Mouse (Mus musculus): ENCODE data around the gene Ppih. TPM values are rescaled to one million over a fixed set of nuclear protein-coding genes. Genes with fewer than 3 reads are reported as not detected.
A peak's percentile ranks its signal among the peaks of the same experiment; 100 is the strongest.

The Ppih gene
- polyA plus RNA-seq, 1 experiment from 2014 or later = 88.6 TPM

DNA sequence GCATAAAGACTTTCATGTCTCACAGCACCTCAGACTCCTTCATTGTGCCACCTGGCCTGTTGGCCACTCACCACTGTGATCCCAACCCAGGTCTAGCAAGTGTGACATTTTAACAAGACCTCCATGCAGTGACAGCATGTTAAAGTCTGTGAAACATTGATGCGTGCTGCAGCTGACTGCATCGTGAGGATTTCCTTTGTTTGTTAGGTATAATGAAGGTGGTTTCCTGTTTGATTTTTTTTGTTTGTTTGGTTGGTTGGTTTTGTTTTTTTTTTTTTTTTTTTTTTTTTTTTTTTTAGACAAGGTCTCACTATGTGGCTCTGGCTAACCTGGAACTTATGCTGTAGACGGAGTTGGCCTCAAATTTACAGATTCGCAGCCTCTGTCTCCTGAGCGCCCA is 57.9 kb downstream of the Ppih start:
- WGBS = 83% methylated on average over 5 of the region's 5 CpGs
- no peak for ATAC-seq (ENCODE audit: low FRiP score, low TSS enrichment)
- H3K36me3 ChIP-seq (ENCODE audit: insufficient read depth, low read length) = no peaks in the 10 kb centered on the region
- no peaks in the 10 kb centered on the region for H3K9me3 ChIP-seq (ENCODE audit: low read length)
- peaks cover 13% of the 10 kb centered on the region; the same call in 1 of the 2 replicates for H3K4me1 ChIP-seq (ENCODE audit: insufficient read depth, low read length)
- no peaks in the 10 kb centered on the region for H3K27me3 ChIP-seq (ENCODE audit: insufficient read depth, low read length)
- no peak overlapping the region for H3K9ac ChIP-seq (replicated peaks; ENCODE audit: low read length)
- no peak overlapping the region for H3K4me2 ChIP-seq (replicated peaks; ENCODE audit: low read depth, low read length)
- H3K4me3 ChIP-seq (ENCODE audit: low read length) = no peak overlapping the region
- no peak overlapping the region for H3K27ac ChIP-seq (ENCODE audit: low read length)

DNA sequence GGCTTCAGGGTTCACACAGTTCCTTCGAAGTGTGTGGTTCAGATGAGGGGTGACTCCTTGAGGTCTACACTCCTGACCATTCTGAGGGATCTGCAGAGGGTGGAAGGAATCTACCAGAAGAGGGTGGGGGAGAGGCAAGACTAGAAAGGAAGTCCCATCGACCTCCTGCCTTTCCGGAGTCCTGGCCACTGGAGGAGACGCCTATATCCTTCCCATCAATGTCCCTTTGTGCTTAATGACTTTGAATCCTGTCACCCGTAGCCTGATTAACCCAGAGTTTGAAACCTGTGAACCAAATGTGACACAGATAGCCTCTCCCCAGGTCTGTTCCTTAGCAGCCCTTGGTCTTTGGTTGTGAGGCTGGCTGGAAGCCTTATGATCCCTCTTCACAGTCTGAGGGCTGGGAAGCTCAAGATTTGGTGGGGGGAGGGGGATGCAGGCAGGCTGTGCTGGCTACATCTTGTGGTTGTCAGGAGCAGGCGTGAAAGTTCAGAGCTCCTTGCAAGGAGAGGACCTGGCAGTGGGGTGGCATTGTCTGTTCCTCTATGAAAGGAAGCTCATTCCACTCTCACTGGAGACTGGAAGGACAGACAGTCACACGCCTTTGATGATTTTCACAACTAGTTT is 59.1 kb downstream of the Ppih start:
- WGBS = 43% methylated on average over 7 of the region's 7 CpGs
- no peak overlapping the region for H3K27ac ChIP-seq (ENCODE audit: low read length)
- H3K27me3 ChIP-seq (ENCODE audit: insufficient read depth, low read length) = no peaks in the 10 kb centered on the region
- H3K9me3 ChIP-seq (ENCODE audit: low read length) = no peaks in the 10 kb centered on the region
- no peak overlapping the region for H3K4me2 ChIP-seq (replicated peaks; ENCODE audit: low read depth, low read length)
- H3K9ac ChIP-seq (replicated peaks; ENCODE audit: low read length) = no peak overlapping the region
- ATAC-seq (ENCODE audit: low FRiP score, low TSS enrichment) = no peak
- H3K4me1 ChIP-seq (ENCODE audit: insufficient read depth, low read length) = peaks cover 13% of the 10 kb centered on the region; the same call in 1 of the 2 replicates
- no peaks in the 10 kb centered on the region for H3K36me3 ChIP-seq (ENCODE audit: insufficient read depth, low read length)
- H3K4me3 ChIP-seq (ENCODE audit: low read length) = no peak overlapping the region

DNA sequence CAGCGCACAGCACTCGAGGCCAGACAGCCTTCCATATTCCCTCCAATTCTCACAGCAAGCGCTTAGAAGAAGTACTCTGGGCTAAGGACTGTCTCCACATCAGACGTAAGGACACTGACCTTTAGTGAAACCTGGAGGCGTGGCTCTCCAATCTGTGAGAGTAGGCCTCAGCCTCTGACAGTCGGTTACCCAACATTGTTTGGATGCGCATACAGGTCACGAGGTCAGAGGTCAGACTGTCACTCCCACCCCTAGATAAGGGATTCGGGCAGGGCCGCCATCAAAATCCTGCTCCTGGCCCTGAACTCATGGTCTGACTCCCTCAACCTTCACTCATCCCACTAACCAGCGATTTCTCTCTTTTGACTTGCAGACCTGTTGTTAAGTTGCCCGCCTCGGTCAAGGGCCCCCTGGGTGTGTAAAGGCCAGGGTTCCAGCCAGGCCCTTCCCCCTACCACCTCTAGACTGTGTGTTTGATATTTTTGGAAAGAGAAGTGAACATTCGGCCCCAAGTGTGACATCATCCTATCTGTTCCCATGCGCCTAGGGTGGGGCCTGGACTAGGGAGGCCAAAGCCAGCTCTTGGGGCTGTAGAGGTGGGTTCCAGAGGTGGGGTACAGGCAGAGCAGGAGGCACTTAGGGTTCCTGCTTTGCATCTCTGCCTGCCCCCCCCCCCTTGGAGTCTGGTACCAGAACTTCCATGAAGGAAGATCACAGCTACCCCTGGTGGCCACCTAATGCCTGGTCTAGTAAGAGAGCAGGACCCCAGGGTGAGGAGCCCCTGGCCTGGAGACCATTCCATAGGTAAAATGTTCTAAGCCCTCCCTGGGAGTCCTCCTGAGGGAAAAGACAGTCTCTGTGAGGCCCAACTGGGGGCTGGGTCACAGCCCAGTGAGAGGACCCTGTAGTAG is 60.7 kb downstream of the Ppih start:
- H3K4me1 ChIP-seq (ENCODE audit: insufficient read depth, low read length) = peaks cover 22% of the 10 kb centered on the region
- no peak overlapping the region for H3K27ac ChIP-seq (ENCODE audit: low read length)
- no peaks in the 10 kb centered on the region for H3K27me3 ChIP-seq (ENCODE audit: insufficient read depth, low read length)
- 86% methylated on average over 15 of the region's 15 CpGs for WGBS
- ATAC-seq (ENCODE audit: low FRiP score, low TSS enrichment) = no peak
- no peaks in the 10 kb centered on the region for H3K9me3 ChIP-seq (ENCODE audit: low read length)
- no peaks in the 10 kb centered on the region for H3K36me3 ChIP-seq (ENCODE audit: insufficient read depth, low read length)
- H3K9ac ChIP-seq (replicated peaks; ENCODE audit: low read length) = no peak overlapping the region
- H3K4me3 ChIP-seq (ENCODE audit: low read length) = no peak overlapping the region
- H3K4me2 ChIP-seq (replicated peaks; ENCODE audit: low read depth, low read length) = no peak overlapping the region

DNA sequence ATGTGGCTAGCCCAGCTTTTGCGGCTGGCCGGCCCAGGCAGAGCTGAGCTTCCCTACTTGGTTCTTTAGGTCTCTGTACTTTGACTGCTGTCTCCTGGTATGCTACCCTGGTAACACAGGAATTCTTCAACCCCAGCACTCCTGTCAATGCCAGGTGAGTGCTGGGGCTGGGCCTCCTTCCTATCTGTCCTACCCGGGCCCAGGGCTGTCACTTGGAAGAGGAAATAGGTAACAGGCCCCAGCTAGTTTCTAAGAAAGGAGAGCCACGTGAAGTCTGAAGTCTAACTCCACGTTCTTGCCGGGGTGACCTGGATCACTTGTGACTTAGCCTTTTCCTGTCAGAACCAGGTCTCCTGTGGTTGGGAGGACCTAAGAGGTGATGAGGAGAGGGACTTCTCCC is 63.3 kb downstream of the Ppih start:
- ATAC-seq (ENCODE audit: low FRiP score, low TSS enrichment) = no peak
- peak overlapping the region; percentile 30 for H3K4me2 ChIP-seq (replicated peaks; ENCODE audit: low read depth, low read length)
- H3K9me3 ChIP-seq (ENCODE audit: low read length) = no peaks in the 10 kb centered on the region
- H3K4me1 ChIP-seq (ENCODE audit: insufficient read depth, low read length) = peaks cover 47% of the 10 kb centered on the region
- H3K36me3 ChIP-seq (ENCODE audit: insufficient read depth, low read length) = no peaks in the 10 kb centered on the region
- peak overlapping the region; percentile 65; the same call in 1 of the 2 replicates for H3K27ac ChIP-seq (ENCODE audit: low read length)
- peak overlapping the region; percentile 21 for H3K4me3 ChIP-seq (ENCODE audit: low read length)
- WGBS = 71% methylated on average over 6 of the region's 6 CpGs
- no peaks in the 10 kb centered on the region for H3K27me3 ChIP-seq (ENCODE audit: insufficient read depth, low read length)
- H3K9ac ChIP-seq (replicated peaks; ENCODE audit: low read length) = peak overlapping the region; percentile 37

DNA sequence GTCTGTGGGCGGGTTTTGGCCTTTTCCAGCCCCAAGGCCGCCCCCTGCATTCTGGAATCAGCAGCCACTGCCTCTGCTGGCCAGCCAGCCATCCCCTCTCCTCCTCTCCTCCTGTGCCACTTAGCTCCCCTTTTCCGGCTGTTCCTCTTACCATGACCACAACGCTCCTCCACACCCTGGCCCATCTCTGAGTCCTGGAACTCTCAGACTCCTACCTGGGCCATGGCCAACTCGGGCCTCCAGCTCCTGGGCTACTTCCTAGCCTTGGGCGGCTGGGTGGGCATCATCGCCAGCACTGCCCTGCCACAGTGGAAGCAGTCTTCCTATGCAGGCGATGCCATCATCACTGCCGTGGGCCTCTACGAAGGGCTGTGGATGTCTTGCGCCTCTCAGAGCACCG is 65.0 kb downstream of the Ppih start, which contains the start of gene Cldn19:
Gene Cldn19 (plus strand): TSS at position 64 of the 400 bp plus-strand sequence.
- Histone ChIP-seq H3K27me3 (ENCODE audit: insufficient read depth, low read length) (no peaks in the 10 kb centered on the region), H3K9me3 (ENCODE audit: low read length) (no peaks in the 10 kb centered on the region), H3K4me3 (ENCODE audit: low read length) (peak within 1 kb of the TSS; percentile 29), H3K9ac (replicated peaks; ENCODE audit: low read length) (peak within 1 kb of the TSS; percentile 56), H3K4me2 (replicated peaks; ENCODE audit: low read depth, low read length) (peak within 1 kb of the TSS; percentile 30), H3K27ac (ENCODE audit: low read length) (peak within 1 kb of the TSS; percentile 94), H3K4me1 (ENCODE audit: insufficient read depth, low read length) (peaks cover 35% of the 10 kb centered on the region), H3K36me3 (ENCODE audit: insufficient read depth, low read length) (no peaks in the 10 kb centered on the region)
- WGBS = 74% methylated on average over 12 of the region's 12 CpGs
- ATAC-seq (ENCODE audit: low FRiP score, low TSS enrichment) = no peak

DNA sequence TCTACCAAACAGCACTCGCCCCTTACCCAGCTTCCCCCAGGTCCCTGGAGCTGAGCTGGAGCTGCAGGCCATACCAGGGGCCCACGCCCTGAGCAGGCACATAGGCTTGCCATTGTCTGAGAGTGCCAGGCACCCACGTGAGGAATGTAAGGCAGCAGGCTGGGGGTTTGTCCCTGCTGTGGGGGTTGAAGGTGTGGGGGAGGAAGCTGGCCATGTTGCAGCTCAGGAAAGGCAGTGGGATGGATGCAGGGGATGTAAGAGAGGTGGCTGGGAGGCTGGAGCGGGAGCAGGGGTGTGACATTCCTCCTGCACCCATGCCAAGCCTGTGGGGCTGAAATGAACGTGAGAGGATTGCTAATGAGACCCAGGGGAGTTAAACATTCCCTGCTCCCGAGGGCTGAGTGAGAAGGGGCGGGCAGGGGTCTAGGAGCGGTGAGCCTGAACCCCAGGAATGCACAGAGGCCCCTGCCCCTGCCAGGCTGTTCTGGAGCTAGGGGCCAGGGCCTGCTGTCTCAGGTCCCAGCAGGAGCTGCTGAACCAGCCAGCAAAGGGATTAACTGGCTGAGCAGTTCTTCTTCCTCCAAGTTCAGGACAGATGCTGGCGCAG is 66.2 kb downstream of the Ppih start:
- 35% methylated on average over 9 of the region's 9 CpGs for WGBS
- H3K9me3 ChIP-seq (ENCODE audit: low read length) = no peaks in the 10 kb centered on the region
- no peaks in the 10 kb centered on the region for H3K27me3 ChIP-seq (ENCODE audit: insufficient read depth, low read length)
- no peaks in the 10 kb centered on the region for H3K36me3 ChIP-seq (ENCODE audit: insufficient read depth, low read length)
- H3K4me2 ChIP-seq (replicated peaks; ENCODE audit: low read depth, low read length) = no peak overlapping the region
- peak overlapping the region; percentile 16; the same call in 1 of the 2 replicates for H3K9ac ChIP-seq (replicated peaks; ENCODE audit: low read length)
- ATAC-seq (ENCODE audit: low FRiP score, low TSS enrichment) = peak; percentile 88
- H3K4me3 ChIP-seq (ENCODE audit: low read length) = no peak overlapping the region
- H3K27ac ChIP-seq (ENCODE audit: low read length) = peak overlapping the region; percentile 94
- H3K4me1 ChIP-seq (ENCODE audit: insufficient read depth, low read length) = peaks cover 35% of the 10 kb centered on the region

DNA sequence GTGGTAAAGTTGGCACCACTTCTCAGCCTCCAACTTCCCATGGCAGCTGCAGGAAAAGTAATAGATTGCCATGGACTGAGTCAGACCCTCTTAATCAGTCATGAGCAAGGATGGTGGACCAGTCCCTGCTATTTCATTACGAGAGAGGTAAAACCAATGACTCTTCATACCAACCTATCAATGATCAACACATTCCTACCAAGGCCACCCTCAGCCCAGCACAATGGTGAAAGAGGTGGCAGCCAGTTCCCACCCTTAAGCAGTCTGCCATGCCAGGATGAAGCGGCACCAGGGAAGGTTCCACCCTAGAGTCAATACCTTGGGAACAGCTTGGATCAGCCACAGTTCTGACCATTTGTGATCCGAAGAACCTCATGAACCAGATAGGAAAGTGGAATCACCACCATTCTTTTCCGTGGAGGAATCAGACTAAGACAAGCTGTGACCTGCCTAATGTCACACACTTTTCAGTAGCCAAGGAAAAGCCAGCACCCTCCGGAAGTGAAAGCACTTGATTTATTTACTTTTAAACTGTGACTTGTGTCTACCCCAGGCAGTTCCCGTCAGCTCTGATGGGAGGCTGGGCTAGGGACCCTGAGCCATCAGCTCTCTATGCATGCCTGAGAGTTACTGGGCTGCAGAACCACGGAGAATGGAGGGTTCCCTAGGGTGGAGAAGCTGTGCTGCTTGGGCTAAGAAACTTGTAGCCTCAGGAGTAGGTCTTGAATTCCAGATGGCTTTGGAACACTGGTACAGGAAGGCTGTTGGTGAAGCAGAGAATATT is 68.1 kb downstream of the Ppih start:
- Histone ChIP-seq H3K4me1 (ENCODE audit: insufficient read depth, low read length) (peaks cover 45% of the 10 kb centered on the region), H3K27ac (ENCODE audit: low read length) (peak overlapping the region; percentile 94), H3K9me3 (ENCODE audit: low read length) (no peaks in the 10 kb centered on the region), H3K9ac (replicated peaks; ENCODE audit: low read length) (no peak overlapping the region), H3K4me3 (ENCODE audit: low read length) (no peak overlapping the region), H3K27me3 (ENCODE audit: insufficient read depth, low read length) (no peaks in the 10 kb centered on the region), H3K36me3 (ENCODE audit: insufficient read depth, low read length) (peaks cover 4% of the 10 kb centered on the region; the same call in 1 of the 2 replicates), H3K4me2 (replicated peaks; ENCODE audit: low read depth, low read length) (no peak overlapping the region; the same call in 1 of the 2 replicates)
- no peak for ATAC-seq (ENCODE audit: low FRiP score, low TSS enrichment)
- WGBS = 45% methylated on average over 7 of the region's 7 CpGs

All from kidney, embryonic 16.5 days (tissue).